Mouse (Mus musculus): ENCODE data around the gene Nfkb1. TPM values are rescaled to one million over a fixed set of nuclear protein-coding genes. Genes with fewer than 3 reads are reported as not detected.

The Nfkb1 gene
- polyA plus RNA-seq, 1 experiment from 2014 or later, result 8.5 TPM

GRCm38 (mm10) chr3:135677064-135677463 is 14.3 kb downstream of the Nfkb1 start:
- Histone ChIP-seq H3K4me1 (ENCODE audit: control insufficient read depth, insufficient read depth, low read length) (peaks cover 15% of the 10 kb centered on the region), H3K9ac (replicated peaks; ENCODE audit: low read depth, low read length) (no peak overlapping the region), H3K4me3 (ENCODE audit: low read depth, low read length) (no peak overlapping the region), H3K27ac (ENCODE audit: low read depth, low read length) (no peak overlapping the region), H3K27me3 (ENCODE audit: control insufficient read depth, insufficient read depth, low read length) (no peaks in the 10 kb centered on the region), H3K4me2 (ENCODE audit: low read depth, low read length) (no peak overlapping the region), H3K36me3 (ENCODE audit: control insufficient read depth, insufficient read depth, low read length) (no peaks in the 10 kb centered on the region), H3K9me3 (ENCODE audit: control insufficient read depth, low read length) (no peaks in the 10 kb centered on the region)
- WGBS, result 80% methylated on average over 5 of the region's 5 CpGs
- no peak for ATAC-seq (ENCODE audit: low read depth)

- no peak for ATAC-seq (ENCODE audit: low read depth)
- no peaks in the 10 kb centered on the region for H3K27me3 ChIP-seq (ENCODE audit: control insufficient read depth, insufficient read depth, low read length)
- no peak overlapping the region for H3K27ac ChIP-seq (ENCODE audit: low read depth, low read length)
- peaks cover 15% of the 10 kb centered on the region for H3K4me1 ChIP-seq (ENCODE audit: control insufficient read depth, insufficient read depth, low read length)
- no peaks in the 10 kb centered on the region for H3K36me3 ChIP-seq (ENCODE audit: control insufficient read depth, insufficient read depth, low read length)
- no peak overlapping the region for H3K4me3 ChIP-seq (ENCODE audit: low read depth, low read length)
- 86% methylated on average over 2 of the region's 2 CpGs for WGBS
- H3K9ac ChIP-seq (replicated peaks; ENCODE audit: low read depth, low read length), result no peak overlapping the region
- H3K4me2 ChIP-seq (ENCODE audit: low read depth, low read length), result no peak overlapping the region
- H3K9me3 ChIP-seq (ENCODE audit: control insufficient read depth, low read length), result no peaks in the 10 kb centered on the region
Observed at GRCm38 (mm10) chr3:135676364-135676763, 15.0 kb downstream of the Nfkb1 start.

- Histone ChIP-seq H3K4me3 (ENCODE audit: low read depth, low read length) (no peak overlapping the region), H3K9me3 (ENCODE audit: control insufficient read depth, low read length) (no peaks in the 10 kb centered on the region), H3K4me2 (ENCODE audit: low read depth, low read length) (no peak overlapping the region), H3K27me3 (ENCODE audit: control insufficient read depth, insufficient read depth, low read length) (no peaks in the 10 kb centered on the region), H3K27ac (ENCODE audit: low read depth, low read length) (no peak overlapping the region), H3K36me3 (ENCODE audit: control insufficient read depth, insufficient read depth, low read length) (no peaks in the 10 kb centered on the region), H3K4me1 (ENCODE audit: control insufficient read depth, insufficient read depth, low read length) (peaks cover 15% of the 10 kb centered on the region), H3K9ac (replicated peaks; ENCODE audit: low read depth, low read length) (no peak overlapping the region)
- 47% methylated on average over 5 of the region's 5 CpGs for WGBS
- ATAC-seq (ENCODE audit: low read depth), result peak; percentile 30; the same call in 1 of the 2 replicates
Observed at GRCm38 (mm10) chr3:135675480-135675879, 15.9 kb downstream of the Nfkb1 start.

GRCm38 (mm10) chr3:135674716-135675392 is 16.5 kb downstream of the Nfkb1 start:
- Histone ChIP-seq H3K4me2 (ENCODE audit: low read depth, low read length) (0 out of 2 replicates have a peak overlapping the region, but pooled peaks have one; percentile 4), H3K27me3 (ENCODE audit: control insufficient read depth, insufficient read depth, low read length) (no peaks in the 10 kb centered on the region), H3K9me3 (ENCODE audit: control insufficient read depth, low read length) (no peaks in the 10 kb centered on the region), H3K36me3 (ENCODE audit: control insufficient read depth, insufficient read depth, low read length) (no peaks in the 10 kb centered on the region), H3K4me1 (ENCODE audit: control insufficient read depth, insufficient read depth, low read length) (peaks cover 15% of the 10 kb centered on the region), H3K9ac (replicated peaks; ENCODE audit: low read depth, low read length) (no peak overlapping the region), H3K4me3 (ENCODE audit: low read depth, low read length) (no peak overlapping the region), H3K27ac (ENCODE audit: low read depth, low read length) (no peak overlapping the region)
- peak; percentile 74 for ATAC-seq (ENCODE audit: low read depth)
- 25% methylated on average over 13 of the region's 13 CpGs for WGBS

GRCm38 (mm10) chr3:135673695-135674094 is 17.7 kb downstream of the Nfkb1 start:
- Histone ChIP-seq H3K27ac (ENCODE audit: low read depth, low read length) (no peak overlapping the region), H3K9me3 (ENCODE audit: control insufficient read depth, low read length) (no peaks in the 10 kb centered on the region), H3K36me3 (ENCODE audit: control insufficient read depth, insufficient read depth, low read length) (no peaks in the 10 kb centered on the region), H3K4me1 (ENCODE audit: control insufficient read depth, insufficient read depth, low read length) (peaks cover 15% of the 10 kb centered on the region), H3K4me2 (ENCODE audit: low read depth, low read length) (no peak overlapping the region), H3K4me3 (ENCODE audit: low read depth, low read length) (no peak overlapping the region), H3K27me3 (ENCODE audit: control insufficient read depth, insufficient read depth, low read length) (no peaks in the 10 kb centered on the region), H3K9ac (replicated peaks; ENCODE audit: low read depth, low read length) (no peak overlapping the region)
- 47% methylated on average over 7 of the region's 7 CpGs for WGBS
- no peak for ATAC-seq (ENCODE audit: low read depth)

- H3K4me1 ChIP-seq (ENCODE audit: control insufficient read depth, insufficient read depth, low read length), result peaks cover 15% of the 10 kb centered on the region
- H3K36me3 ChIP-seq (ENCODE audit: control insufficient read depth, insufficient read depth, low read length), result no peaks in the 10 kb centered on the region
- no peak overlapping the region for H3K27ac ChIP-seq (ENCODE audit: low read depth, low read length)
- no peak overlapping the region for H3K4me3 ChIP-seq (ENCODE audit: low read depth, low read length)
- H3K27me3 ChIP-seq (ENCODE audit: control insufficient read depth, insufficient read depth, low read length), result no peaks in the 10 kb centered on the region
- no peak overlapping the region for H3K4me2 ChIP-seq (ENCODE audit: low read depth, low read length)
- no peaks in the 10 kb centered on the region for H3K9me3 ChIP-seq (ENCODE audit: control insufficient read depth, low read length)
- 96% methylated on average over 4 of the region's 4 CpGs for WGBS
- no peak overlapping the region for H3K9ac ChIP-seq (replicated peaks; ENCODE audit: low read depth, low read length)
- ATAC-seq (ENCODE audit: low read depth), result no peak
Observed at GRCm38 (mm10) chr3:135673041-135673440, 18.3 kb downstream of the Nfkb1 start.

- WGBS, result 37% methylated on average over 5 of the region's 5 CpGs
- no peaks in the 10 kb centered on the region for H3K27me3 ChIP-seq (ENCODE audit: control insufficient read depth, insufficient read depth, low read length)
- H3K4me3 ChIP-seq (ENCODE audit: low read depth, low read length), result no peak overlapping the region
- no peak overlapping the region for H3K4me2 ChIP-seq (ENCODE audit: low read depth, low read length)
- no peaks in the 10 kb centered on the region for H3K9me3 ChIP-seq (ENCODE audit: control insufficient read depth, low read length)
- H3K4me1 ChIP-seq (ENCODE audit: control insufficient read depth, insufficient read depth, low read length), result peaks cover 15% of the 10 kb centered on the region
- H3K36me3 ChIP-seq (ENCODE audit: control insufficient read depth, insufficient read depth, low read length), result no peaks in the 10 kb centered on the region
- H3K9ac ChIP-seq (replicated peaks; ENCODE audit: low read depth, low read length), result no peak overlapping the region
- peak; percentile 39; the same call in 1 of the 2 replicates for ATAC-seq (ENCODE audit: low read depth)
- no peak overlapping the region for H3K27ac ChIP-seq (ENCODE audit: low read depth, low read length)
Observed at GRCm38 (mm10) chr3:135672135-135672534, 19.2 kb downstream of the Nfkb1 start.

GRCm38 (mm10) chr3:135670869-135671268 is 20.5 kb downstream of the Nfkb1 start:
- peaks cover 15% of the 10 kb centered on the region for H3K4me1 ChIP-seq (ENCODE audit: control insufficient read depth, insufficient read depth, low read length)
- H3K27me3 ChIP-seq (ENCODE audit: control insufficient read depth, insufficient read depth, low read length), result no peaks in the 10 kb centered on the region
- H3K9ac ChIP-seq (replicated peaks; ENCODE audit: low read depth, low read length), result no peak overlapping the region
- WGBS, result 81% methylated on average over 4 of the region's 4 CpGs
- no peak overlapping the region for H3K4me3 ChIP-seq (ENCODE audit: low read depth, low read length)
- no peak for ATAC-seq (ENCODE audit: low read depth)
- H3K4me2 ChIP-seq (ENCODE audit: low read depth, low read length), result no peak overlapping the region
- no peaks in the 10 kb centered on the region for H3K9me3 ChIP-seq (ENCODE audit: control insufficient read depth, low read length)
- no peak overlapping the region for H3K27ac ChIP-seq (ENCODE audit: low read depth, low read length)
- no peaks in the 10 kb centered on the region for H3K36me3 ChIP-seq (ENCODE audit: control insufficient read depth, insufficient read depth, low read length)

GRCm38 (mm10) chr3:135667084-135667483 is 24.3 kb downstream of the Nfkb1 start:
- no peak overlapping the region for H3K9ac ChIP-seq (replicated peaks; ENCODE audit: low read depth, low read length)
- H3K4me3 ChIP-seq (ENCODE audit: low read depth, low read length), result no peak overlapping the region
- no peak overlapping the region for H3K4me2 ChIP-seq (ENCODE audit: low read depth, low read length)
- H3K4me1 ChIP-seq (ENCODE audit: control insufficient read depth, insufficient read depth, low read length), result no peaks in the 10 kb centered on the region
- no peak for ATAC-seq (ENCODE audit: low read depth)
- H3K36me3 ChIP-seq (ENCODE audit: control insufficient read depth, insufficient read depth, low read length), result no peaks in the 10 kb centered on the region
- no peaks in the 10 kb centered on the region for H3K9me3 ChIP-seq (ENCODE audit: control insufficient read depth, low read length)
- 97% methylated on average over 3 of the region's 3 CpGs for WGBS
- H3K27me3 ChIP-seq (ENCODE audit: control insufficient read depth, insufficient read depth, low read length), result no peaks in the 10 kb centered on the region
- H3K27ac ChIP-seq (ENCODE audit: low read depth, low read length), result no peak overlapping the region
